Mouse (Mus musculus): Measurements from ENCODE around the gene Asb4. TPM values are rescaled to one million over a fixed set of nuclear protein-coding genes. Genes with fewer than 3 reads are reported as not detected.
"Not testable (repeated sequence)": the region's sequence is repeated elsewhere in the genome, so short reads cannot be mapped to it uniquely, and the experiment has no call there.

Asb4 gene
- total RNA-seq (2021) = 2.6 and 3.5 TPM in 2 replicates
- long read RNA-seq, partial matches to known transcripts = 1 of 1 reads
- long read RNA-seq, other reads (novel, unspliced or antisense) = 0 of 1 reads

- DNase-seq = no peak
Measured at GRCm38 (mm10) chr6:5383336-5384177, at the start of gene Asb4. Gene Asb4 (plus strand): TSS chr6:5383386.

GRCm38 (mm10) chr6:5334021-5334420 lies 49.2 kb upstream of the Asb4 start:
- DNase-seq = no peak

- DNase-seq = not testable (repeated sequence)
Measured at GRCm38 (mm10) chr6:5336016-5336415, 47.2 kb upstream of the Asb4 start.

- not testable (repeated sequence) for DNase-seq
Measured at GRCm38 (mm10) chr6:5338781-5339180, 44.4 kb upstream of the Asb4 start.

GRCm38 (mm10) chr6:5339283-5339682 lies 43.9 kb upstream of the Asb4 start:
- not testable (repeated sequence) for DNase-seq

GRCm38 (mm10) chr6:5344255-5344654 lies 38.9 kb upstream of the Asb4 start:
- no peak for DNase-seq

GRCm38 (mm10) chr6:5357873-5358272 lies 25.3 kb upstream of the Asb4 start:
- no peak for DNase-seq

- DNase-seq = no peak
Measured at GRCm38 (mm10) chr6:5360402-5360801, 22.8 kb upstream of the Asb4 start.

GRCm38 (mm10) chr6:5361987-5362386 lies 21.2 kb upstream of the Asb4 start:
- DNase-seq = no peak

- no peak for DNase-seq
Measured at GRCm38 (mm10) chr6:5365845-5366244, 17.3 kb upstream of the Asb4 start.

GRCm38 (mm10) chr6:5376884-5377283 lies 6.3 kb upstream of the Asb4 start:
- DNase-seq = no peak

- DNase-seq = no peak
Measured at GRCm38 (mm10) chr6:5379048-5379447, 4.1 kb upstream of the Asb4 start.

- DNase-seq = no peak
Measured at GRCm38 (mm10) chr6:5379781-5380623, 3.2 kb upstream of the Asb4 start.

GRCm38 (mm10) chr6:5380624-5381252 lies 2.4 kb upstream of the Asb4 start:
- no peak for DNase-seq

GRCm38 (mm10) chr6:5381918-5382582 lies 1.1 kb upstream of the Asb4 start:
- DNase-seq = no peak

- peak; percentile 78 for DNase-seq
Measured at GRCm38 (mm10) chr6:5382583-5383215, 487 bp upstream of the Asb4 start.

GRCm38 (mm10) chr6:5384178-5384490 lies 948 bp downstream of the Asb4 start:
- peak; percentile 53 for DNase-seq

GRCm38 (mm10) chr6:5385161-5385640 lies 2.0 kb downstream of the Asb4 start:
- no peak for DNase-seq

GRCm38 (mm10) chr6:5386486-5386885 lies 3.3 kb downstream of the Asb4 start:
- DNase-seq = no peak

- DNase-seq = no peak
Measured at GRCm38 (mm10) chr6:5387396-5387795, 4.2 kb downstream of the Asb4 start.

GRCm38 (mm10) chr6:5390298-5390697 lies 7.1 kb downstream of the Asb4 start:
- DNase-seq = no peak

GRCm38 (mm10) chr6:5390952-5391351 lies 7.8 kb downstream of the Asb4 start:
- no peak for DNase-seq

Data from adrenal gland, postnatal 25 days (tissue).